Mouse (Mus musculus) stomach, postnatal 0 days (tissue): Measurements from ENCODE around the gene Plxnb2.

Experiments used
- CTCF ChIP-seq: IDR thresholded peaks from 2 replicates; pipeline ENCODE4 v1.5.1; 2016; ENCODE audit warnings: antibody characterized with exemption, low read depth, mild to moderate bottlenecking, moderate library complexity
- EP300 ChIP-seq: optimal IDR thresholded peaks from 2 replicates; pipeline ENCODE3; 2016; ENCODE audit warnings: antibody characterized with exemption

GRCm38 (mm10) chr15:89172276-89172935 is 8.2 kb downstream of the Plxnb2 start:
- TF ChIP-seq CTCF (no peak), EP300 (no peak)
